Mouse (Mus musculus) spleen, adult 2 months (tissue): Measurements from ENCODE around the gene Efemp2. TPM values are rescaled to one million over a fixed set of nuclear protein-coding genes. Genes with fewer than 3 reads are reported as not detected.

Source experiments
- DNase-seq, 2 experiments: peaks; one replicate each; pipeline versions ENCODE4 v3.0.0 to v3.0.0-alpha.2; 2012 to 2021; ENCODE audit warnings: low spot score in 2 of 2, low read depth in 1 of 2
- H3K27ac ChIP-seq: fragments of 200-500 bp; 2 replicates; pipeline ENCODE4 v1.5.1; 2012; ENCODE audit warnings: low read length, inconsistent platforms; ENCODE audit not compliant: insufficient read depth
- H3K27me3 ChIP-seq: fragments of 200-500 bp; 2 replicates; pipeline ENCODE4 v1.6.1; 2012; ENCODE audit warnings: mild to moderate bottlenecking, moderate library complexity, low read length, inconsistent platforms; ENCODE audit not compliant: control insufficient read depth, insufficient read depth
- H3K36me3 ChIP-seq: fragments of 200-500 bp; 2 replicates; pipeline ENCODE4 v1.6.1; 2012; ENCODE audit warnings: mild to moderate bottlenecking, low read length, inconsistent platforms; ENCODE audit not compliant: control insufficient read depth, insufficient read depth
- H3K4me1 ChIP-seq: fragments of 200-500 bp; 2 replicates; pipeline ENCODE4 v1.6.1; 2011; ENCODE audit warnings: inconsistent platforms; ENCODE audit not compliant: control insufficient read depth, insufficient read depth, insufficient read length
- H3K4me3 ChIP-seq: fragments of 200-500 bp; 2 replicates; pipeline ENCODE4 v1.5.1; 2011; ENCODE audit warnings: mild to moderate bottlenecking, inconsistent platforms; ENCODE audit not compliant: insufficient read depth, insufficient read length; ENCODE audit errors: extremely low read depth
- CTCF ChIP-seq: fragments of 200-500 bp; IDR thresholded peaks from 2 replicates; pipeline ENCODE4 v1.5.1; 2011; ENCODE audit warnings: mild to moderate bottlenecking, inconsistent platforms; ENCODE audit not compliant: insufficient read depth, insufficient read length, insufficient replicate concordance; ENCODE audit errors: extremely low read depth
- POLR2A ChIP-seq: fragments of 200-500 bp; IDR thresholded peaks from 2 replicates; pipeline ENCODE4 v1.6.1; 2011; ENCODE audit warnings: low read depth, low read length, inconsistent platforms
- WGBS: fragments of 180-500 bp; shearing (Covaris S2); methylation state at CpG from one replicate; pipeline ENCODE4 v1.1.7; 2018; 5-methylcytosine and 5-hydroxymethylcytosine counted together
- polyA plus RNA-seq: library from polyadenylated mRNA; depleted of rRNA; stranded (reverse); fragments of >200 nt; gene quantifications from 2 replicates; pipeline ENCODE4 v1.2.3, GENCODE M21; 2012

The Efemp2 gene
- polyA plus RNA-seq, 1 experiment = 21.7 TPM

DNA sequence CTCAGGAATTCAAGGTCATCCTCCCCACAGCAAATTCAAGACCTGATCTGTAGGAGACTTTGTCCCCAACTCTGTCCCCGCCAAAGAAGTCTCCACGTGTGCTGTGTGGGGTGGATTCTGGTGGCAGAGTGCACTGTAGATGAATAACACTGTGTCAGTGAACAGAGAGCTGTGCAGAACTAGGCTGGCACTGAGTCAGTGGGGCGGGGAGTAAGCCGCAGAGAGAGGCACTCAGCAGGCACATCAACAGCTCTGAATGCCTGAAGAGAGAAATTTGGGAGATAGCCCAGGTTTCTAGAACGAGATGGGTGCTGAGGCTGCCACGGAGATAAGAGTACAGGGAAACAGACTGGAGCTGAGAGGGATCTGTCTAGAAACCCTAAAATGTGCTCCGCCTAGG, 14.7 kb upstream of the Efemp2 start:
- H3K36me3 ChIP-seq = peaks cover 5% of the 10 kb centered on the region
- no peaks in the 10 kb centered on the region for H3K27me3 ChIP-seq
- TF ChIP-seq CTCF = no peak
- TF ChIP-seq POLR2A = no peak
- H3K27ac ChIP-seq = no peak overlapping the region
- H3K4me1 ChIP-seq = peaks cover 14% of the 10 kb centered on the region
- H3K4me3 ChIP-seq = no peak overlapping the region
- DNase-seq = no peak
- 77% methylated on average over 7 of the region's 7 CpGs for WGBS

DNA sequence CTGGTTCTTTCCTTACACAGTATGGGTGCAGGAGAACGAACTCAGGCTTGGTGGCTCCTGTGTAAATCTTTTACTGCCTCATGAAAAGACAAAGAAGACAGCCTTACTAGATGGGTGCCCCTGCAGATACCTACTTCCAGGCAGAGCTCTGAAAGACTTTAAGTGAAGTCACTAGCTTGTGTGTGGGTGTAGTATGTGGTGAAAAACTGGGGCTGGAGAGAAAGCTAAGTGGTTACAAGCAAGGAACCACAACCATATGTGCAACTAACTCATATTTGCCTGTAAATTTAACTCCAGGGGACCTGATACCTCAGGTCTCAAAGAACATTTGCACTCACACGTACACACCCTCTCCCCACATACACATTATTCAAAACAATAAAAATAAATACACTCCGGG, 13.9 kb upstream of the Efemp2 start:
- DNase-seq = no peak
- Histone ChIP-seq H3K27me3 (no peaks in the 10 kb centered on the region), H3K27ac (no peak overlapping the region), H3K36me3 (peaks cover 10% of the 10 kb centered on the region), H3K4me1 (peaks cover 14% of the 10 kb centered on the region), H3K4me3 (no peak overlapping the region)
- WGBS = 29% methylated on average over 3 of the region's 3 CpGs
- TF ChIP-seq CTCF (no peak), POLR2A (no peak)

DNA sequence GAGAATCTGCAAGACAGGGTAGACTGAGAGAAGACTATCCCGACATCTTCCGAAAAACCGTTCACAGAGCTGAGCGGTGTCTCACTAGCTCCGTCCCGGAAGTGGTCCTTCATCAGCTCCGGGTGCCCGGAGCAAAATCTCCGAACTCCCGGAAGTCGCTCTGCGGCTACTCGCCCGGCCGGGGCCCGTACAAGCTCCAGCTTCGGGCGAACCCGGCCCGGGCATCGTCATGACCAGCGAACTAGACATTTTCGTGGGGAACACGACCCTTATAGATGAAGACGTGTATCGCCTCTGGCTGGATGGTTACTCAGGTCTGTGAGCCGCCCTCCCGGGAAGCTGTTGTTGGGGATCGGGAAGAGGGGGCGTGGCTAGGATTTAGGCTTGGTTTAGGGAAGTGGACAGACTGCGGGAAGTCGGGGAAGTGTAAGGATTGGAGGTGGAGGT, 13.3 kb upstream of the Efemp2 start, which contains the start of gene Fibp:
Gene Fibp, plus strand, starts transcription at position 151 of the 447 bp plus-strand sequence.
- under 1% methylated on average over 32 of the region's 32 CpGs for WGBS
- no peaks in the 10 kb centered on the region for H3K27me3 ChIP-seq
- peak; percentile 36; the same call in 1 of the 2 replicates for TF ChIP-seq POLR2A
- TF ChIP-seq CTCF = no peak
- H3K27ac ChIP-seq = peak within 1 kb of the TSS; percentile 53
- peaks cover 12% of the 10 kb centered on the region for H3K36me3 ChIP-seq
- H3K4me3 ChIP-seq = peak within 1 kb of the TSS; percentile 76
- peak; percentile 75 to 84 for DNase-seq
- H3K4me1 ChIP-seq = peaks cover 14% of the 10 kb centered on the region

- TF ChIP-seq POLR2A (no peak), CTCF (no peak)
- H3K36me3 ChIP-seq = peaks cover 14% of the 10 kb centered on the region
- DNase-seq = no peak
- H3K27ac ChIP-seq = no peak overlapping the region
- no peaks in the 10 kb centered on the region for H3K27me3 ChIP-seq
- H3K4me1 ChIP-seq = peaks cover 10% of the 10 kb centered on the region
- no peak overlapping the region for H3K4me3 ChIP-seq
- WGBS = 81% methylated on average over 6 of the region's 6 CpGs
These were observed 12.3 kb upstream of the Efemp2 start for GRCm38 (mm10) chr19:5461411-5461810.

GRCm38 (mm10) chr19:5463212-5463611, 10.5 kb upstream of the Efemp2 start:
- Histone ChIP-seq H3K4me3 (no peak overlapping the region), H3K4me1 (peaks cover under 1% of the 10 kb centered on the region; the same call in 1 of the 2 replicates), H3K27ac (no peak overlapping the region), H3K36me3 (peaks cover 16% of the 10 kb centered on the region), H3K27me3 (no peaks in the 10 kb centered on the region)
- TF ChIP-seq POLR2A (no peak), CTCF (no peak)
- 92% methylated on average over 9 of the region's 9 CpGs for WGBS
- no peak for DNase-seq

DNA sequence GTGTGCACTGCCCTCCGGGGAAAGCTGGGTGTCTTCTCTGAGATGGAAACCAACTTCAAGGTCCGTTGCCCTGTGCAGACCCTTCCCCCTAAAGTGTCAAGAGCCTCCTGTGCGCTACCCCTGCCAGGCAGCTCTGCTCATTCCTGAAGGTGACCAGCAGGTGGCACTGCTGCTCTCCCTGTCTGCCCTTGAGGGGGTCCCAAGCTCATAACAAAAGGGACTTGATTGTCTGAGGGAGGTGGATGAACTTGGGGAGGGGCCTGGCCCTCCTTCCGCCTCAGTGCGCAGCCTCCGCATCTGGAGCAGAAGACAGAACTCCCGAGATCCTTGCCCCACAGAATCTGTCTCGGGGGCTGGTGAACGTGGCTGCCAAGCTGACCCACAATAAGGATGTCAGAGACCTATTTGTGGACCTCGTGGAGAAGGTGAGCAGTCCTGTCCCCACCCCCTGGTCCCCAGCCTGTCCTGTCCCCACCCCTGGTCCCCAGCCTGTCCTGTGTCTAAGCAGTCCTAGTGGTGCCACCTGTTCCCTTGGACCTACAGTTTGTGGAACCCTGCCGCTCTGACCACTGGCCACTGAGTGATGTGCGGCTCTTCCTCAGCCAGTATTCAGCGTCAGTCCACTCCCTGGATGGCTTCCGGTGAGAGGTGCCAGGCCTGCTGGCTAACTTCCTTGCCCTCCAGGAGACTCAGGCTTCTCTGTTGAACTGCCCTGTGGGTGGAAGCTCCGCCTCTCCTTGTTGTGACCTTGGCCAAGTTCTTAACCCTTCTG, 9.8 kb upstream of the Efemp2 start:
- Histone ChIP-seq H3K4me1 (peaks cover 3% of the 10 kb centered on the region; the same call in 1 of the 2 replicates), H3K27me3 (no peaks in the 10 kb centered on the region), H3K4me3 (no peak overlapping the region), H3K36me3 (peaks cover 16% of the 10 kb centered on the region), H3K27ac (no peak overlapping the region)
- TF ChIP-seq POLR2A (no peak), CTCF (peak; percentile 90; the same call in 1 of the 2 replicates)
- WGBS = 67% methylated on average over 15 of the region's 15 CpGs
- DNase-seq = peak in 1 of 2 experiments; percentile 41

GRCm38 (mm10) chr19:5465037-5465436, 8.7 kb upstream of the Efemp2 start:
- Histone ChIP-seq H3K27me3 (no peaks in the 10 kb centered on the region), H3K4me1 (peaks cover 3% of the 10 kb centered on the region; the same call in 1 of the 2 replicates)
- WGBS = 91% methylated on average over 8 of the region's 8 CpGs

More at GRCm38 (mm10) chr19:5465037-5465436, 8.7 kb upstream of the Efemp2 start:
- no peak overlapping the region for H3K27ac ChIP-seq
- DNase-seq = no peak
- H3K36me3 ChIP-seq = peaks cover 16% of the 10 kb centered on the region
- TF ChIP-seq POLR2A (no peak), CTCF (no peak)
- no peak overlapping the region for H3K4me3 ChIP-seq
